Mouse (Mus musculus): ENCODE measurements around the gene Tdp1. TPM values are rescaled to one million over a fixed set of nuclear protein-coding genes. Genes with fewer than 3 reads are reported as not detected.

Tdp1 gene
- polyA plus RNA-seq, 1 experiment = 11.7 TPM

DNA sequence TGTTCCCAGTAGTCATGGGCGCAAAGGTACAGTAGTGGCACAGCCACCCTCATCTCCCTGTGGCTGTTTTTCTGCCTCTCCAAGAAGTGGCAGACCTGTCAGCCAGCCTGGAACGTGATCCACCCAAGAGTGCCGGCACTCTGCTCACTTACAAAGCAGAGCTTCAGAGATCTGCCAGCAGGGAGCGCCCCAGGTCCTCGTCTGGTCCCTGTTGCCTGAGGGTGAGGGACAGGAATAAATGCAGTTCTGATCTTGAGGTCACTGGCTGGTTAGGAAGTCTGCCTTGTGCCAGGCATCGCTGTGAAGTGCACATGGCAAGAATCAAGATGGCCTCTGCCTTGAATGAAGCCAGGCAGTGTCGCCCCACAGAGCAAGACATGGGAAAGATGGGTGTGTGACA is 68.6 kb downstream of the Tdp1 start:
- peak; percentile 42 for DNase-seq
- no peaks in the 10 kb centered on the region for H3K27me3 ChIP-seq (replicated peaks; ENCODE audit: control insufficient read depth, insufficient read depth, low read length)
- H3K27ac ChIP-seq (ENCODE audit: insufficient read depth, low read depth, low read length) = no peak overlapping the region
- H3K4me1 ChIP-seq (ENCODE audit: control insufficient read depth, insufficient read depth, low read length) = no peaks in the 10 kb centered on the region
- no peak for TF ChIP-seq POLR2A (IDR thresholded peaks at IDR 0.05; ENCODE audit: low read depth, low read length)
- TF ChIP-seq CTCF (conservative IDR thresholded peaks at IDR 0.05; ENCODE audit: insufficient read depth, insufficient read length, low read depth, low read length) = peak; percentile 41
- WGBS = 65% methylated on average over 7 of the region's 7 CpGs
- H3K36me3 ChIP-seq (ENCODE audit: control insufficient read depth, insufficient read depth, low read length) = no peaks in the 10 kb centered on the region
- no peak overlapping the region for H3K4me3 ChIP-seq (ENCODE audit: insufficient read depth, low read depth, low read length)

DNA sequence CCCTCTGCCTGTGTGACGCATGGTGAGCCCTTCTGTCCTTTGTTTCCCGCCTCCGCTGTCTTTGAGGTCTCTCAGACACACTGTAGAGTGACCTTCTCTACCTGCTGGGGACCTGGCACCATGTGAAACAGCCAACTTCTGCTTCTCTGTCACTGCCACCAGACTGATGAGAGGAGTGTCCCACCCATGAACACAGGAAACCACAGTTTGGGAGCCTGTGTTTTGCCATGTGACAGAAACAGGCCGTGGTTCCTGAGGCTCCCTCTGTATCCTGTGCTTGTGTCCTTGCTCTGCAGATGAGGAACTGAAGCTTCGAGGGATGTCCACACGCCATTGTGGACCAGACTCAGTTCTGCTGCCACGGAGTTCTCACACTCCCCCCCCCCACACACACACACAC is 72.1 kb downstream of the Tdp1 start:
- 86% methylated on average over 7 of the region's 7 CpGs for WGBS
- TF ChIP-seq CTCF (conservative IDR thresholded peaks at IDR 0.05; ENCODE audit: insufficient read depth, insufficient read length, low read depth, low read length) = no peak
- TF ChIP-seq POLR2A (IDR thresholded peaks at IDR 0.05; ENCODE audit: low read depth, low read length) = no peak
- no peak overlapping the region for H3K27ac ChIP-seq (ENCODE audit: insufficient read depth, low read depth, low read length)
- DNase-seq = no peak
- H3K4me3 ChIP-seq (ENCODE audit: insufficient read depth, low read depth, low read length) = no peak overlapping the region
- H3K4me1 ChIP-seq (ENCODE audit: control insufficient read depth, insufficient read depth, low read length) = no peaks in the 10 kb centered on the region
- no peaks in the 10 kb centered on the region for H3K27me3 ChIP-seq (replicated peaks; ENCODE audit: control insufficient read depth, insufficient read depth, low read length)
- no peaks in the 10 kb centered on the region for H3K36me3 ChIP-seq (ENCODE audit: control insufficient read depth, insufficient read depth, low read length)

DNA sequence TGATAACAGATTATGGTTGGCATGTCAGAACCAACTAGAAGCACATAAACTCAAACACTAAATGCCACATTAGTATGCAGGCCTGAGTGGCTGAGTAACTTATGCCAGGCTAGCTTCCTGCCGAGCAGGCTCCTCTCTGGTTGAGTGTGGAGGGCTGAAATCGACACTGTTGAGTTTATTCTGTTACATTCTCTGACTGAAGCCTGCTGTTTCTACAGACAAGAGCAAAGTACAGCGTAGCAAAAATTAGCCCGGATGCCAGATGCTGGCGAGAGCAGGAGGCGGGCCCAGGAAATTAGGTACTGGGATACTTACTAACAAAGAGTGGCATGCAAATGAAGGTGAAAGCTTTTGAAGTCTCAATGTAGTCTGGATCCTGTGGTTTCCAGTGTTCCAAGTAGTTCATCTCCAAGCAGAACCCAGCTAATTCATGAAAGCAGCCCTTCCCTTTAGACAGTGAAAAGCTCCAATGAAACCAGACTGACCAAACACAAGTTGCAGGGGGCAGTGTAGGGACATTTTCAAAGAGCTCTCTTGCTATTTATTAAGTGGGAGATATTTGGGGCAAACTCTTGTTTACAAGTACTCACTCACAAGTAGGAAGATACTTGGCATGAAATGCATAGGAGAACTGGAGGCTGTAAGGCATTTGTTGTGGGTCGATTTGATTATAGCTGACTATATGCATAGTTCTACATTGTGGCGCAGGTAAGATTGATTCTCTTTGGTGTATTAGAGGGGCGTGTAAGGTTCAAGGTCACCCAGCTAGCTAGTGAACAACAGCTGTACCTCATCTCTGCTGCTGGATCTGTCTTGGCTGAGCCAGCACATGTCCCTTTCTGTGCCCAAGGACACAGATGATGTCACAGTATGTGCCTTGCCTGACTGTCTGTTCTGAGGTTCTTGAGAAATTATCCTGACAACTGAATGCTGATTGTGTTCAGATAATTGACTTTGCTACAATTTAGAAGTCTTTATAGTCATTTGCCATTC is 74.0 kb downstream of the Tdp1 start:
- TF ChIP-seq POLR2A (IDR thresholded peaks at IDR 0.05; ENCODE audit: low read depth, low read length) (no peak), CTCF (conservative IDR thresholded peaks at IDR 0.05; ENCODE audit: insufficient read depth, insufficient read length, low read depth, low read length) (no peak)
- 50% methylated on average over 9 of the region's 9 CpGs for WGBS
- no peak overlapping the region for H3K27ac ChIP-seq (ENCODE audit: insufficient read depth, low read depth, low read length)
- no peak overlapping the region for H3K4me3 ChIP-seq (ENCODE audit: insufficient read depth, low read depth, low read length)
- H3K27me3 ChIP-seq (replicated peaks; ENCODE audit: control insufficient read depth, insufficient read depth, low read length) = no peaks in the 10 kb centered on the region
- H3K4me1 ChIP-seq (ENCODE audit: control insufficient read depth, insufficient read depth, low read length) = no peaks in the 10 kb centered on the region
- no peaks in the 10 kb centered on the region for H3K36me3 ChIP-seq (ENCODE audit: control insufficient read depth, insufficient read depth, low read length)
- DNase-seq = peak; percentile 38

DNA sequence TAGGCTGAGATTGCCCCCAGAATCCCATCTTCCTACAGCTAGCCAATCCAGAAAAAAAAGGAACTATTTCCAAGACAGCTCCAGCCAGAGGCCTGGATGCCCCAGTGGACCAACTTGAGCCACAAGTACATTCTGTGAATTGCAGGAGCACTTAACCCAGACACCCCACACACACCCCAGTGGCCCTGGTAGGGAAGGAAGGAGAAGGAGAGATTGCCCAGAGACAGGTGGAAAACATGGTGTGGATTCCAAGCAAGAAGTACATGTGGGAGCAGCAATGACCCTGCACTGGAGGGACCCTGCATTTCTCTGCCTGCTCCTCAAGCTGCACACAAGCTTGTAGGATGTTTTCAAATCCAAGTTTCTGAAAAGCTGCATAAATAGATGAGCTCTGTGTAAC is 75.0 kb downstream of the Tdp1 start:
- no peak for DNase-seq
- TF ChIP-seq CTCF (conservative IDR thresholded peaks at IDR 0.05; ENCODE audit: insufficient read depth, insufficient read length, low read depth, low read length) (no peak), POLR2A (IDR thresholded peaks at IDR 0.05; ENCODE audit: low read depth, low read length) (no peak)
- Histone ChIP-seq H3K27ac (ENCODE audit: insufficient read depth, low read depth, low read length) (no peak overlapping the region), H3K4me1 (ENCODE audit: control insufficient read depth, insufficient read depth, low read length) (no peaks in the 10 kb centered on the region), H3K36me3 (ENCODE audit: control insufficient read depth, insufficient read depth, low read length) (no peaks in the 10 kb centered on the region), H3K4me3 (ENCODE audit: insufficient read depth, low read depth, low read length) (no peak overlapping the region), H3K27me3 (replicated peaks; ENCODE audit: control insufficient read depth, insufficient read depth, low read length) (no peaks in the 10 kb centered on the region)

DNA sequence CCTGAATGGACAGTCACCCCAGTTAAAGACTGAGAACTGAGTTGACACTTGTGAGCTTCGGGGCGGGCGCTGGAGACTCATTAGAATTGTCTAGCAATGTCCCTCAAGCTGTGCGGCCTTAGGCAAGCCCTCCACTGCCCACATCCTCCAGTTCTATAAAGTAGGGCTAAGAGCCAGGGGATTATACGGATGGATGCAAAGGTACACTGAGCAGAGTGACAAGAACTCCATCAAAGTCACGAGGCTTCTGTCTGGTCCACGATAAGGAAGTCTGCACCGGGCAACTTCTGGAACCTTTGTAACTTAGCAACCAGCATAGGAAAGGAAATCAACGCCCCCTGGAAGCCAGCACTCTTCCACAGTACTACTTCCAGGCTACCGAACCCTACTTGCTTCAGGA is 75.6 kb downstream of the Tdp1 start:
- 22% methylated on average over 10 of the region's 10 CpGs for WGBS
- H3K36me3 ChIP-seq (ENCODE audit: control insufficient read depth, insufficient read depth, low read length) = no peaks in the 10 kb centered on the region
- no peak for DNase-seq
- no peaks in the 10 kb centered on the region for H3K27me3 ChIP-seq (replicated peaks; ENCODE audit: control insufficient read depth, insufficient read depth, low read length)
- no peak overlapping the region for H3K27ac ChIP-seq (ENCODE audit: insufficient read depth, low read depth, low read length)
- TF ChIP-seq POLR2A (IDR thresholded peaks at IDR 0.05; ENCODE audit: low read depth, low read length) = no peak
- no peak for TF ChIP-seq CTCF (conservative IDR thresholded peaks at IDR 0.05; ENCODE audit: insufficient read depth, insufficient read length, low read depth, low read length)
- 0 out of 2 replicates have a peak, but pooled peaks cover under 1% of the 10 kb centered on the region for H3K4me1 ChIP-seq (ENCODE audit: control insufficient read depth, insufficient read depth, low read length)
- no peak overlapping the region for H3K4me3 ChIP-seq (ENCODE audit: insufficient read depth, low read depth, low read length)

DNA sequence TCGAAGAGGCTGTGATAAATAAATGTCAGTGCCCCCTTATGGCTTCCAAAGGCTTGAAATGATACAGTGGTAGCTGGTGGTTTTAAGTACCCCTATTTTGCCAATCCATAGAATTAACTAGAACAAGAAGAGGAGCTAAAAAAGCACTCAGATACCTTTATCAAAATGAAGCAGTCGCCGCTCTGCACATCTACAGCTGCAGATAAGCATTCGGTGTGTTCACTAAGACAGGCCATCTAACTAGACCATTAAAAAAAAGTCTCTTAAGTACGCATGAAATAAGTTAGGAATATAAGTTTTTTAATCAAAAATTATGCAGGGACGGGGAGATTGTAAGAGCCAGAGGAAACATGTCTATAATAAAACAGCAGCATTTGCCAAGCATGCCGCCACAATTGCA is 76.4 kb downstream of the Tdp1 start:
- no peaks in the 10 kb centered on the region for H3K36me3 ChIP-seq (ENCODE audit: control insufficient read depth, insufficient read depth, low read length)
- no peak overlapping the region for H3K27ac ChIP-seq (ENCODE audit: insufficient read depth, low read depth, low read length)
- no peak overlapping the region for H3K4me3 ChIP-seq (ENCODE audit: insufficient read depth, low read depth, low read length)
- 92% methylated on average over 7 of the region's 7 CpGs for WGBS
- TF ChIP-seq POLR2A (IDR thresholded peaks at IDR 0.05; ENCODE audit: low read depth, low read length) (no peak), CTCF (conservative IDR thresholded peaks at IDR 0.05; ENCODE audit: insufficient read depth, insufficient read length, low read depth, low read length) (no peak)
- no peak for DNase-seq
- H3K4me1 ChIP-seq (ENCODE audit: control insufficient read depth, insufficient read depth, low read length) = 0 out of 2 replicates have a peak, but pooled peaks cover 4% of the 10 kb centered on the region
- no peaks in the 10 kb centered on the region for H3K27me3 ChIP-seq (replicated peaks; ENCODE audit: control insufficient read depth, insufficient read depth, low read length)
